Mouse (Mus musculus) MN1 (cell line): ENCODE measurements around the gene Adamtsl1.

Experiments
- DNase-seq: peaks from one replicate; pipeline ENCODE4 v3.0.0-alpha.2; 2016; ENCODE audit warnings: low spot score

The Adamtsl1 gene

DNA sequence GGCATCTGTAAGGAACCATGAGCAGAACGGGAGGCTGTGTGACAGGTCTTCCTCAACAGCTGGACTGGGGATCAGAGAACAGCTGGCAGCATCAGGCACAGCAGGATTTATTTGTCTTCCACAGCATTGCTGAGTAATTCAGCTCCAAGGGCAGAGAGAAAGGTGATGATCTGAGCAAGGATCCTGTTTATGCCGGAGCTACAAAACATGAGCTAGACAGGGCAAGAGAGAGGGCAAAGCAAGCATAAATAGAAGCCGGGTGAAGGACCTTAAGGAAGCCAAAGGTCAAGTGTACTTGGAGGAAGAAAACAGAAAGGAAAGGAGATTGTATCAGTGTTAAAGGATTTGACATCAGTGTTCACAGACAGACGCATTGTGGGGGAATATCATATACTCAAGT, 158.3 kb downstream of the Adamtsl1 start:
- DNase-seq: no peak

GRCm38 (mm10) chr4:85677621-85678020, 163.6 kb downstream of the Adamtsl1 start:
- DNase-seq: no peak

GRCm38 (mm10) chr4:85686160-85686559, 172.2 kb downstream of the Adamtsl1 start:
- DNase-seq: no peak

DNA sequence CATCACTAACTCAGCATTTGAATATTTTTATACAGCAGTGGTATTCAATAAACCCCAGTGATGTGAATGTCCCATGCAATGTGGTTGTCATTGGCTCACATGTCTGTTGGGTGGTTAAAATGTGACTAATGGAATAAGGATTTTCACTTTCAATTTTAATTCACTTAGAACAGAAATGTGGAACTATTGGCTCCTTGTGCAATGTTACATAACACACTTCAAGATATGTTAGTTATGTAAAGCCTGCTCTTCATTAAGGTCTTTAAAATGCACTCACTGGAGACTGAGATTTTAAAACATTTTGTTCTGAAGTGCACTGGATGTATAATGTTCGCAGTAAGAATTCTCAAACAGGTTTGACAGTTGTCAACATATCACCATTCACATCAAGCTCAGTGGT, 181.3 kb downstream of the Adamtsl1 start:
- no peak for DNase-seq

DNA sequence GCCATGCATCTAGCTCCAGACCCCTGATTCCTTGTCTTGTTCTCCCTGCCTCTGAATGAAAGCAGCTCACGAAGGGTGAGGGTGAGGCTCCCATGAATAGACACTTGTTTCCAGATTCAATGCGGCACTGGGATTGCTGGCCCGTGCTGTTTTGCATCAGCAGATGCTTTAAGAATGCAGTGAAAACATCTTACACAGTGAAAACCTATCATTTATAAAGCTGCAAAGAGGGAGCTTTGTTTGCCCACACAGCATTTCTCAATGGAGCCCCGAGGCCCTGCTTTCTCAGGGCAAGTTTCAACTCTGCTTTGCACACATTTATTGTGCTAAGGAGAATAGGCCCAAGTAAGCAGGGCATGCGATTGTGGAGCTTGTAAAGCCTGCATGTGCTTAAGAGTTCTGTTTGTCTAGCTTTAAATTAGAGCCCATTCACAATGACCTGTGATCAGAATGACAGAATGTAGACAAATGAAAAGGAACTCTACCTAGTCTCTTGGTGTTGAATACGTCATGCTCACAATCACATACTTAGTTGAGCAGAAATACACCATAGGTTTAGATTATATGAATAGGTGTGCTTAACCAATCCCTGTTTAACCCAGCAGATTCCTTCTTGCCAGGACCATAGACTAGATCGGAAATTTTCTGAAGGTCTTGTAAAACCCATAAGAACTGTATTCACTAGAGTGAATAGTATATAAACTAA, 193.5 kb downstream of the Adamtsl1 start:
- DNase-seq: no peak

DNA sequence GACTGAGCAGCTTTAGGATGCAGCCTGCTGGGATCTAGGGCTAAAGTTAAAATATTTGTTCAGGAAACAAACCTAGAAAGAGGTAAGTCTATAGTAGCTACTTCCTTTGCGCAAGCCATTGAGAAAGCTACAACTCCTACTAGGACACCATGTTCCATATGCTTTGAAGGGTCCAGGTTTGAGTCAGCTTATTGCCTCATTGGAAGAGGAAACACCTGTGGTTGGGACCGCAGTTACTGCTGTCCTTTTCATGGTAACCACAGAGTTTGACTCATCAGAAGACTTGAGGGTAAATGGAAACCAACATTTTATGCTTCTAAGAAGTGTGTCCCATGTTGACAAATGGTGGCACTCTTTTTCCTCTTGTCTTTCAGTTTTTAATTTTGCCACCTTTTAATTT, 195.7 kb downstream of the Adamtsl1 start:
- no peak for DNase-seq

- no peak for DNase-seq
Measured at GRCm38 (mm10) chr4:85724999-85725398, 211.0 kb downstream of the Adamtsl1 start.

- no peak for DNase-seq
Measured at GRCm38 (mm10) chr4:85727731-85728130, 213.8 kb downstream of the Adamtsl1 start.

- DNase-seq: no peak
Measured at GRCm38 (mm10) chr4:85728416-85728815, 214.4 kb downstream of the Adamtsl1 start.

DNA sequence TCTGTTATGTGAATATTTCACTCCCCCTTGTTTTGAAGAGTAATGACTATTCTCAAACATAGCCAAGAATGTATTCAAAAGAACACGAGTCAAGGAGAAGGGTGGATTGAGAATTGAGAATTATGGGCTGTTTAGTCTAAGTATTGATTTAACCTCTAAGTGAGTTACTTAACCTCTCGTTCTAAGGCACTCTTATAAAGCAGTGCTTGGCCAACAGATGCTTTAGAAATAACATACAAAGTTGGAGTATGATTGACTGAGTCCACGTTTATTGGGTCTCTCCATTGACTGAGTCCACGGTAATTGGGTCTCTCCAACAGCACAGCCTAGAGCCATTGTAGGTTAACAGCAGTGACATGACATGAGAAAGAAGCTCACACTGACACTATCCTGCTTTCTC, 226.5 kb downstream of the Adamtsl1 start:
- no peak for DNase-seq

- no peak for DNase-seq
Measured at GRCm38 (mm10) chr4:85741825-85742391, 227.9 kb downstream of the Adamtsl1 start.

DNA sequence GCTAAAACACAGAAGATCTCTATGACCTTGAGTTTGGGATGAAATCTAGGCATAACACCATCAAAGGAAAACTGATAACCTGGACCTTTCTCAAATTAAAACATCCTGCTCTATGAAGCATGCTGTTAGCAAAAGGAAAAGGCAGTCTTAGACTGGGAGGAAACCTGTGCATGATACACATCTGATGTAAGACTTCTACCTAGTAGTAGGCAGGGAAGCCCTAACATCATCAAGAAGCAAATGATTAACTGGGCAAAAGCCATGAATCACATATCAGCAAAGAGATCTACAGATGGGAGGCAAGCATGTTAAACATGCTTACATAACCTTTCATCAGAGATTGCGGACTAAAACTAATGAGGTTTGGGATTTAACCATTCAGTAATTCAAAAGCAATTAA, 229.5 kb downstream of the Adamtsl1 start:
- DNase-seq: no peak

GRCm38 (mm10) chr4:85762684-85763083, 248.7 kb downstream of the Adamtsl1 start:
- no peak for DNase-seq

GRCm38 (mm10) chr4:85763161-85764014, 249.4 kb downstream of the Adamtsl1 start:
- no peak for DNase-seq

- no peak for DNase-seq
Measured at GRCm38 (mm10) chr4:85764015-85764450, 250.1 kb downstream of the Adamtsl1 start.

GRCm38 (mm10) chr4:85764476-85764875, 250.5 kb downstream of the Adamtsl1 start:
- no peak for DNase-seq

DNA sequence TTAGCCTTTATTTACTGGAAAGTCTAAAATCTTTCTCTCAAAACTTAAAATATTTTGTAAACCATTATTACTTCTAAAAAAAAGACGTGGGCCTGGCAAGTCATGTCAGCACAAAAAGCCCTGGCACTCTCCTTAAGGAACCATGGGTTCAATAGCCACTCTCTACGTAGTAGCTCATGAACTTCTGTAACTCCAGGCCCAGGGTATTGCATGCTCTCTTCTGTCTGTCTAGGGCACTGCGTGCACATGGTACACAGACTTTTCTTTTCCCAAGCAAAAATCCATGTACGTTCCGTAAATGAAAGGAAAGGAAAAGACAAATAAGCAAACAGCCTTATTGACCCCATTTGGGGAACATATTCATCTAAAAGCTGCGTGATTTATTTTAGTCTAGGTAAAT, 253.7 kb downstream of the Adamtsl1 start:
- DNase-seq: no peak

GRCm38 (mm10) chr4:85768107-85768506, 254.1 kb downstream of the Adamtsl1 start:
- DNase-seq: no peak

DNA sequence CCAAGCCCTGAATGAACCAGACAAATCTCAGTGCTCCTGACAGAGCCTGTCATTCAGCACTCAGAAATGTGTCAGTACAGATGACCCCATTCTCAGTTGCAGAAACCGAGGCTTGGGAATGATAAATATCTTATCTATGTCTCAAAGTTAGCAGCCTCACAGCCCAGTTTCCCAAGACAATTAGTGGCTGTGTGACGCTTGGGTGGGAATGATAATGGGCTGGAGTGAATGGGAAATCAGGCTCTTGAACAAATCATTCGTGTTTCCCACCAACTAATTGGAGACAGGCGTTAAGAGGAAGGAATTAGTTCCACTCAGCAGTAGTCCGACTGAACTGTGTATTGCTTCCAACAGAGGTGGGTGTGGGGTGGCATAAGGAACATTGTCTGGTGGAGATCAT, 268.5 kb downstream of the Adamtsl1 start:
- no peak for DNase-seq

- DNase-seq: no peak
Measured at GRCm38 (mm10) chr4:85783768-85784379, 269.9 kb downstream of the Adamtsl1 start.

DNA sequence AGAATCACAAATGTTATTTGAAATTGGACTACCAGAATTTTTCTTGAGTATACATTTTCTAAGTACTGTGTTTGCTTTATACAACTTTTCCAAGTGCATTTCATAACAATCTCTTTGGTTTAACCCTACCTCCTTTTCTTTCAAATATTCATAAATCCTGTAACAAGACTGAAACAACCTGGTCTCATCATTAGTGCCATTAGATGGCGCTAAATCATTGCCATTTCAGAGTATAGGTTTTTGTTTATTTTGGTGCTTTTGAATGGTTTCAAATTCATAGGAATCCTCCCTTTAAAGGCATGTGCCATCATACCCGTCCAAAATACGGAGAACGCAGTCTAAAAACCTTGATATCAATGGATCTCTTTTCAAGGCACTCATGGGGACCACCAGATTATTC, 270.5 kb downstream of the Adamtsl1 start:
- no peak for DNase-seq

DNA sequence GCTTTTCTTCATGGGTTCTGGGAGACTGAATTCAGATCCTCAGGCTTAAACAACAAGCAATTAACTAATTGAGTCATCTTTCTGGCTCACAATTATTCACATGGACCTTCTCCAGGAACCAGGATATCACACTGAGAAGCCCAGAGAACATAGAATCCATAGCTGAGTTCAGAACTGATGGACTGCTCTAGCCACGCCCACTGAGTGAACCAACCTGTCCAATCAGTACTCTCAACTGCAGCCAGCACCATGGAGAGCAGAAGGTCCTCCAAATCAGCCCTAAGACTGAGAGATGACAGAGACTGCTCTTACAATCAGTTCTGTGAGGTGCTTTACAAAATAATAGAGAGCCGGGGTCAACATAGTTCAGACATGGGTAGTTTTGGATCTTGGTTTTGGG, 276.3 kb downstream of the Adamtsl1 start:
- DNase-seq: no peak

GRCm38 (mm10) chr4:85801805-85802204, 287.8 kb downstream of the Adamtsl1 start:
- peak; percentile 58 for DNase-seq
